Mouse (Mus musculus): ENCODE measurements around the gene Lnp1.
A peak's percentile ranks its signal among the peaks of the same experiment; 100 is the strongest.
"Not testable (repeated sequence)": the region's sequence is repeated elsewhere in the genome, so short reads cannot be mapped to it uniquely, and the experiment has no call there.

Lnp1 gene

DNA sequence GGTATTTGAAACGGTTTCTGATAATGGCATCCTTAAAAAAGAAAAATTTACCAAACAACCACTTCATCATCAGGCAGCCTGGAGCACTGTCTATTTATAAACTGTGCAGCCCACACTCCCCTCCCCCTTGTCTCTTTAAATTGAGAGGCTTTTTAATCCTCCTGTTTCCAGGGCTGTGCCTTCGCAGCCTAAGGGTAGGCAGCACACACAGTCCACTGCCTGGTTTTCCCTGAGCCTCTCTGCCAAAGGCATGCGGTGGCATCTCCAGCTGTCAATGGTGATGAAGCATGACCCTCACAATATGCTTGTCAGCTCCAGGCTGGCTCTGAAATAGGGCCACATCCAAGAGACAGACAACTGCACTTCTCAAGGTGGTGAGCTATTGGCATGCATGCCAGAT is at the start of gene Lnp1:
Gene Lnp1, minus strand, starts transcription at position 39 of the 400 bp plus-strand sequence.
- no peak for DNase-seq (ENCODE audit: low read depth, low spot score)

DNA sequence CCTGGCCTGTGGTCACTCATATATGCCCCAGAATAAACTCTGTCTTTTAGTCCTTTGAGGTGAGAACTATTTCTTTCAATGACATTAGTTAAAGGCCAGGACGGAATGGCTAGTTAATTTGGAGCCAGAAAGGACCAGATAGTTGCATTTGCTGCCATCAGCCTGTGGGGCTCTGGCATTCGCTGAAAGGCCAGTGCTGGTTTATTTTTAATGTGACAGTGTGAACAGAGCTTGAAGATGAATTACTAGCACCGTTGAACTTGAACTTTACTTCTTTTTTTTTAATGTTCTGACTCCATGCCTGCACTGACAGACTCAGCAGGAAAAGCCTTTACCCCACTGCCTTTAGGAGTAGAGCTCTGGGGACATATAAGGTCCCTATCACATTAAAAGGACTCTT is 46.8 kb upstream of the Lnp1 start:
- no peak for DNase-seq (ENCODE audit: low read depth, low spot score)

DNA sequence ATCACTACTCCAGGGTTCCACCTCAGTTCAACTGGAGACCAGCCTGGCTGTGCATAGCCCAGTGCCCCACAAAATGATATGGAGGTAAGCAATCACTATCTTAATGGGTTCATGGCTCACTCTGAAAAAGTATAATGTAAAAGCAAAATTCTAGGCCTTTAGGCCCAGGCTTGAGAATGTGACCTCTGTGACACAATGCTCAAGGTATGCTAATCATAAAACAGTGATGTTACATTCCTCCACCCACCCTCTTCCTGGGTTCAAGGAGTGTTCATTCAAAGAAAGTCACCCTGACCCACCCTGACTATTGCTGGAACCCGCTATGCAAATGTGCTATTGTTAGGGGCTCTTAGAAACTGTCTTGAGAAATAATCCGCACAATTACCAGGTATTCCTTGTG is 30.4 kb upstream of the Lnp1 start:
- DNase-seq (ENCODE audit: low read depth, low spot score) = not testable (repeated sequence)

DNA sequence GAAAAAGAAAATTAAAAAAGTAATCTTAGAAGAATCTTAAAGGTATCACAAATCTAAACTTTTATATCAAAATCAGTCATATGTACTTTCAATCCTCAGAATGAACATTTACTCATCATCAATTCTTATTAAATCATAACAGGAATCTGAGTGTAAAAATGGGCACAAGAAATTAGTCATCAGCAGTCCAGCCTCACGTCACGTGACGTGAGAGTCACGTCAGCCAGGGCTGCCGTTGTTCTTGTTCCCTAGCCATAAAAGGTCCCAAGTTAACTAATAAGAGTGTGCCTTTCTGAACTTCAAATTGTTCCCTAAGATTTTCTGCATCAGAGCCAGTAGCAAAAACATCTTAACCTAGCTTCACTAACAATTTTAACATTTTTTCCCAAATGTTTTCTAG is 21.2 kb upstream of the Lnp1 start:
- DNase-seq (ENCODE audit: low read depth, low spot score) = no peak

DNA sequence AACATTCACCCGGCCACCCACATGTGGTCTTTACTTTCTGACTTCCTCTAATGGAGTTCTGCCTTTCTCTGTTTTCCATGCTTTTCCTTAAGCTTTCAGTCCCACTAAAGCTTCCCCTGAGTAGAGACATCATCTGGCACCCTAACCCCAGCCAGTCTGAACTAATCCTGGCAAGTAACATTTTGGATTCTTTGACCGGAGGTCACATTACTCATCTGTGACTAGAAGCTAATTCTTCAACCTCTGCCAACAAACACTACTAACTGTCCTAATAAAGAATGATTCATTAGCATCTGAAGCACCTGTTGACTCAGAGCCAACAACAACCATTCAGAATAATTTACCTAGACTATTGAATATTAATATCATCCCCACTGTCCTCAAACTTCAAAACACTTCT is 14.5 kb upstream of the Lnp1 start:
- DNase-seq (ENCODE audit: low read depth, low spot score) = no peak

DNA sequence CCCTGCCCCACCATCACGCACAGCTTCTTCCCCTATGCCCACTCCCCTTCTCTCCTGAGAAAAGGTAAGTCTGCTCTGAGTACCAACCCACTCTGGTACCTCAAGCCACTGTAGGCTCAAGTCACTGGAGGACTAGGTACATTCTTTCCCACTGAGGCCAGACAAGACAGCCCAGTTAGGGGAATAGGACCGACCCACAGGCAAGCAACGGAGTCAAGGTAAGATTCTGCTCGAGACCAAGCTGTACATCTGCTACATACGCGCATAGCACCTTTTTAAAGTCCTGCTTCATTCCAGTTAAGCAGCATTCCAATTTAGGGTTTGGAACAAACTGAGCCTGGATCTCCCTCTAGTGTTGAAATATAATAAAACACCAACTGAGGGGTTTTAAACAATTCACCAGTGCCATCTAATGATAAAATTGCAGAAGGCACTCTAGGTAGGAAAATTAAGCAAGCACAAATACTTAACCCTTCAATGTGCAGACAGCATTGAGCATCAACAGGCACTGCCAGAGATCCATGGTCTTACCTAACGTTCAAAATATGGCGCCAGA is 7.7 kb downstream of the Lnp1 start:
- DNase-seq (ENCODE audit: low read depth, low spot score) = peak; percentile 11

DNA sequence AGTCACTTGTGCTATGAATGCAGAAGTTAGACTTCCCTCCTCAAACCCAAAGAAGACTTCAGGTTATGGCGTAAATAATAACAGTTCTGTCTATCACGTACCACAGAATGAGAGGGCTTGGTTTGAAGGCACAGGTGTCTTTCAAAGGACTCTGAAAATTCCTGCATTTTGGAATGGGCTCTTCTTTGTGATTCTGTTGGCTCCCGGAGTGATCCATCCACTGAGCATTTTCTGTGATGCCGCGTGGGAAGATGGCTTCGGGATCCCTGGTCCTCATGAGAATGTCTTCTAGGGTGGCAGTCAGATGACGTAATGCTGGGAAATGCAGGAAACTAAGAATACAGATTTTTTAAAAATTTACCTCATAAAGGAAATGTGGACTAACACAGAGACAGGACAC is 10.6 kb downstream of the Lnp1 start:
- DNase-seq (ENCODE audit: low read depth, low spot score) = no peak

DNA sequence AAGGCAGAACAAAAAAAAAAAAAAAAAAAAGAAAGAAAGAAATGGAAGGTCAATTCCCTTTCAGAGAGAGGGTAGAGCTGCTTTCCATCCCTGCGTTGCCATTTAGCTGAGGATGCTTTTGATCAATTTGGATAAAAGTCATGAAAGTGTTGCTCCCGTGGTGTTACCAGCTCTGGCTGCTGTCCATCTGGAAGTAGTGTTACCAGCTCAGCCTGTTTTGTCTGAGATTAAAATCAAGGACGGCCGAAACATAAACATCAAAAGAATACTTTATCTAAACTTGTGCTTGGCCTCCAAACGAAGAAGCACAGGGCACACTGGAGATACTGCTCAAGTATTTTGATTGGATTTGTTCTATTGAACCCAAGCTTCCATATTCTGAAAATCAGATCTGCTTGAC is 18.9 kb downstream of the Lnp1 start:
- no peak for DNase-seq (ENCODE audit: low read depth, low spot score)

DNA sequence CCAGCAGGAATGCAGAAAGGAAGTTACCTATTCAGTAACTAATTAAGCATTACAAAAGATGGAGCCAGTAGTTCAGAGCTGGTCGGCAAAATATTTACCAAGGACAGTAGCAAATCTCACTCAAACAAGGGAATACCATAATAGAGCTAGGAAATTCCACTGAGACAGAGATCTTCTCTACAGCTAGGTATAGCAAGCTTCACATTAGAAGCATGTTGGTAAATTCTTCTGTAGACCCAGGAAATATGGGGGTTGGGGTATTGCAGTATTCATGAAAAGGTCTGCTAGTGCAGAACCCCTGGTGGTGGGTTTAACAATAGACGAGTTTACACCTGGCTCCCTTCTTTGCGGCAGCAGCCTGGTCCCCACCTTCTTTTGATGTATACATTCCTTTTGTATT is 25.7 kb downstream of the Lnp1 start:
- DNase-seq (ENCODE audit: low read depth, low spot score) = not testable (repeated sequence)

DNA sequence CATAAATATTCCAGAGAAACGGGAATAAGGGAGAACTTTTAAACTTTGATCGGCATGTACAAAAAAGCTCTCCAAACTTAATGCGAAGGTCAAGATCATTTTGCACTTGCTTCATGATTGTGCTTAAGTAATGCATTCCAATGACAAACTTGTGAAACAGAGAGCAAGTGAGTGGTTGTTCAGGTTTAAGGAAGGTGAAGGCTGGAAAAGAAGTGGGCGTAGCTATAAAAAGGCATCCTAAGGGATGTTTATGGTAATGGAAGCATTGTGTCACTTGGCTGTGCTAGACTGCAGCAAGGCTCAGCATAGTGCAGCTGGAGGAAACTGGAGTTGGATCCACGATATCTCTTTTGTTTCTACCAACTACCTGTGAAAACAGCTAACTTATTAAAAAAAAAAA is 36.3 kb downstream of the Lnp1 start:
- no peak for DNase-seq (ENCODE audit: low read depth, low spot score)

DNA sequence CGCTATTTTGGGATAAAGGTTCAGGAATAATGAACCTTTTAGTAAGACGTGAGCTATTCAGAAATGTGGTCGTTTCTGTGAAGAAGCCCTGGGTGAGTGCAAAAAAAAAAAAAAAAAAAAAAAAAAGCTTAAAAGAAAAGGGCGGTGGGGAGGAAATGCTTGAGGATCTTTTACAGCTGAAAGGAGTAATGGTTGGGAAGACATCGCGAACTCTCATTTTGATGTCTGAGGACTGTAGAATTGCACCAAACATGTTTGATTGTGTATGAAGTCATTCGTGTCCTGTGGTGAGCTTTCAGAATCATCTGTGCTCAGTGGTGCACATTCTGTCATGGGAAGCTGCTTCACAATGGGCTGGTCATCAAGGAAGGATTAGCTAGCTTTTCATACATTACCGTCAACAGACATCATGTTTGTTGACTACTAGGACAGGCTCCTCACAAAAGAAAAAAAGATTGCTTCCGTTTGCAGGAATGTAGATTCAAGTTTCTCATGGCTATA is 41.2 kb downstream of the Lnp1 start:
- DNase-seq (ENCODE audit: low read depth, low spot score) = no peak

DNA sequence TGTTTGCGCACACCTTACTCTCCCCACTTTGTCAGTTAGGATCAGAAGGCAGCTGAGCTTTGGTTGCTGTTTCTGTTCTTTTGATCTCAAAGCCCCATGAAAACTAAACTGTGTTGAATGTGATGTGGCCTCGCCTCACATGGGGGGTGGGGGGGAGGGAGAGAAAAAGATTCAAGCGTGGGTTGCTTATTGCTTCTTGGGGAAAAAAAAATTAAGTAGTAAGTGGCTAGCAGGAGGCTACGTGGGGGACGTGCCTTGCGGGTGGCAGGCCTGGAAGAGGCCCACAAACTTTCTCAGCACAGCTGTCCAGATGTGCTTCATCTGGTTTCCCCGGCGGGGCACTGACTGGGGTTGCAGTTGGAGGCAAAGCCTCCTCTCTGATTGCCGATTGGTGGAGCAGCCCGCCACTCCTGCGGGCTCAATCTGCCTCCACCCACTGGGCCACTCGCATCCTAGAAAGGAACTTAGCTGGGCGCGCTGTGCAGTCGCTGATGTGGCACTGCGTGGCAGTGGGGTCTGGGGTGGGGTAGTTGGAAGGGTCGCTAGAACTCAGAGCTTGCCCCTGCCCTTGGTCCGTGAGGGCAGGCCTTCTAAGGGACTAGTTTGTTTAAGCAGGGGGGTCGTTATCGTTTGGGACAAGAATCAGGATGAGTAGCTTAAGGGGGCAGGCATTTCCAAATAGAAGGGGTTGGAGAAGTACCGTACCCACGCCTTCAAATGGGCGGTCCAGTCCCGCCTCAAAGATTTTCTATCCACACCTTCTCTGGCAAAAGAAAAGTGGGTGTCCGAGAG is 41.8 kb downstream of the Lnp1 start, which contains the start of gene Tmem45a:
Gene Tmem45a, minus strand, starts transcription at position 343 of the 792 bp plus-strand sequence.
- peak; percentile 38 for DNase-seq (ENCODE audit: low read depth, low spot score)

DNA sequence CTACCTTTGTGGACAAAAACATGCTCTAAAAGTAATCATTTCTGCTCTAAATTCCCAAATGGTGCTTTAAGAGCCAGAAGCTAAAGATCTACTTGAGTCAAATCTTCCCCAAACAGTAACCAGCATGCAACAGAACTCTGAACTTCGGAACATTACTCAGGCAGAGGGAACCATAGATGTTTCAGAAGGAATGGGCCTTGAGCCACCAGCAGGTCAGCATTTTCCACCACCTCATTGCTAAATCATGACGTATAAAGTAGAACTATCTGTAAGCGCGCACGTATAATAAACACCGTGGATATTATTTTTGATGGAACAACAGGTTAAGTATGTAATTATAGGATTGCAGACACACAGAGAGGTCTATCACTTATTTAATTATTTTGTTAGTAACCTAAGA is 43.0 kb downstream of the Lnp1 start:
- no peak for DNase-seq (ENCODE audit: low read depth, low spot score)

DNA sequence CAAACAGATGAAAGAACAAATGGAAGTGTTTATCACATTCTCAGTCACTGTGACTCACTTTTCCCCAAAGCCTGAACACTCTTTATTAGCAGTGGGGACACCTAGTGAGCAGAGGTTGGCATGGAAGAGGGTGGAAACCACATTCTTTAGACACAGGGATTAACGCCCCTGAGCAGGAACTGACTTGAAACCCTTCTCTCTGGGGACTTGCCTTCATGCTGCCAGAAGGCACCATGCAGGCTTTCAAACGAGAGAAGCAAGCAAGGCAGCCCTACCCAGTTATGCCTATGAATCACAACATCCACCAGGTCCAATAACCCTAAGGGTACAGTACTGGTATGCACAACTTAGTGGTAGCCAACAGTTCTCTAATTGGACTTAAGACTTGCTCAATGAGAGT is 54.5 kb downstream of the Lnp1 start:
- DNase-seq (ENCODE audit: low read depth, low spot score) = no peak

DNA sequence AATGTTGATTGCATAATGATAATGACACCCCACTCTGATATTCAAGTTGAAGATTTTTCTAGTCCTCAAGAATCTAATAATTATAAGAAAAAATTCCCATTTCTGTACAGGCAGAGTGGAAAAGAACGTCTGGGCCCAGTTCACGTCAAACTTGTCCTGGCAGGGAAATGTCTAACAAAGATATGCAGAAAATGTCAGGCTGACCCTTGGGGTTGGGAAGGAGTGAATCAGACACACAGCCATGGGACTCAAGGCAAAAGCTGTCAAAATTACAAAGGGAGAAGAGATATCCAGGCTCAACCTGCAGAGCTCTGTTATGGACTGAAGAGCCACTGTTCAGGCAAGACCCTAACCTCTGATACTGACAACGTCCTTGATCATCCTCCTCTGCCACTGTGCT is 57.4 kb downstream of the Lnp1 start:
- DNase-seq (ENCODE audit: low read depth, low spot score) = no peak

DNA sequence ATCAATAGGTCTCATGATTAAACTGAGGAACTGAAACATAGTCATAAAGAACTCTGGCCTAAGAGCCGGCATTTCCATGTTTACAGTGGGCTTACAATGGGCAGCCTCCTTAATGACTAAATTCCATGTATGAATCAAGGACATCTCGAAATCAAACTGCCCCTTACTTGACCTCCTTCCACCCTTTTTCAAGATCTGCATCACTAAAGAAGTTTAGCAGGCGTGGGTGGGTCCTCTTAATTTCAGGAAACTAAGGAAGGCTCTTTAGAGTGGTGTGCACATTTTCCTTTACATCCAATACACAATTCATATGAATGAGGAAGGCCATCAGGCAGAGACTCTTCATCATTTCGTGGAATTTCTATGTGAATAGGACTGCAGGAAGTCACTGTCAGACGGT is 59.5 kb downstream of the Lnp1 start:
- no peak for DNase-seq (ENCODE audit: low read depth, low spot score)

DNA sequence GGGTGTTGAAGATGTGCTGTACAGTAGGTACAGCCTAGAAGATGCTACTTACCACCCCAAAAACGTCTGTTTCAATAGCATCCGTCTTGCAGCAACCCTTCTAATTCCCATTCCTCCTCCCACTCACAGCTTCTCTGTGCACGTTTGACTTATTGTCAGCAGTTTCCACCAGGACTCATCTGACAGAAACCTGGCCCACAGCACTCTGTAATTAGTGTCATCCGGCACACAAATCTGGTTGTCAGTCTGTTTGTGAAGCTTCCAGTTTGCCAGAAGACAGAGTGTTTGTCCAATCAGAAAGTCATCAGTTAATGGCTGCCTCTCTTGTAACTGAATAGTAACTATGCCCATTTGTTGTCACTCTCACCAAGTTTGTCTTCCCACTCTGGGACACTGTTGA is 60.3 kb downstream of the Lnp1 start:
- no peak for DNase-seq (ENCODE audit: low read depth, low spot score)

Measured in CD4-positive helper T cell, adult 2 months (primary cell).